Mouse (Mus musculus): Measurements from ENCODE around the gene Apol8.

The Apol8 gene

GRCm38 (mm10) chr15:77785807-77786206 lies 29.0 kb upstream of the Apol8 start:
- no peak for DNase-seq (ENCODE audit: low read depth)

- no peak for DNase-seq (ENCODE audit: low read depth)
Measured at GRCm38 (mm10) chr15:77784039-77784824, 27.4 kb upstream of the Apol8 start.

- DNase-seq (ENCODE audit: low read depth), result peak; percentile 87
Measured at GRCm38 (mm10) chr15:77782449-77783014, 25.7 kb upstream of the Apol8 start.

GRCm38 (mm10) chr15:77775186-77775963 lies 18.6 kb upstream of the Apol8 start:
- DNase-seq (ENCODE audit: low read depth), result peak; percentile 89

GRCm38 (mm10) chr15:77774303-77774702 lies 17.5 kb upstream of the Apol8 start:
- no peak for DNase-seq (ENCODE audit: low read depth)

- no peak for DNase-seq (ENCODE audit: low read depth)
Measured at GRCm38 (mm10) chr15:77773099-77773915, 16.5 kb upstream of the Apol8 start.

- DNase-seq (ENCODE audit: low read depth), result no peak
Measured at GRCm38 (mm10) chr15:77770942-77771341, 14.1 kb upstream of the Apol8 start.

- DNase-seq (ENCODE audit: low read depth), result no peak
Measured at GRCm38 (mm10) chr15:77770341-77770740, 13.5 kb upstream of the Apol8 start.

- DNase-seq (ENCODE audit: low read depth), result no peak
Measured at GRCm38 (mm10) chr15:77766981-77767380, 10.2 kb upstream of the Apol8 start.

GRCm38 (mm10) chr15:77765484-77766093 lies 8.8 kb upstream of the Apol8 start:
- DNase-seq (ENCODE audit: low read depth), result no peak

- DNase-seq (ENCODE audit: low read depth), result no peak
Measured at GRCm38 (mm10) chr15:77764391-77765006, 7.7 kb upstream of the Apol8 start.

- no peak for DNase-seq (ENCODE audit: low read depth)
Measured at GRCm38 (mm10) chr15:77763702-77764101, 6.9 kb upstream of the Apol8 start.

- no peak for DNase-seq (ENCODE audit: low read depth)
Measured at GRCm38 (mm10) chr15:77763050-77763449, 6.2 kb upstream of the Apol8 start.

GRCm38 (mm10) chr15:77761561-77762380 lies 5.0 kb upstream of the Apol8 start:
- DNase-seq (ENCODE audit: low read depth), result peak; percentile 72

GRCm38 (mm10) chr15:77761083-77761482 lies 4.3 kb upstream of the Apol8 start:
- no peak for DNase-seq (ENCODE audit: low read depth)

- DNase-seq (ENCODE audit: low read depth), result no peak
Measured at GRCm38 (mm10) chr15:77760037-77760436, 3.2 kb upstream of the Apol8 start.

GRCm38 (mm10) chr15:77757586-77758226 lies 903 bp upstream of the Apol8 start:
- peak; percentile 33 for DNase-seq (ENCODE audit: low read depth)

GRCm38 (mm10) chr15:77756081-77756480 lies 722 bp downstream of the Apol8 start:
- no peak for DNase-seq (ENCODE audit: low read depth)

GRCm38 (mm10) chr15:77755132-77755531 lies 1.7 kb downstream of the Apol8 start:
- DNase-seq (ENCODE audit: low read depth), result no peak

- no peak for DNase-seq (ENCODE audit: low read depth)
Measured at GRCm38 (mm10) chr15:77752443-77752842, 4.4 kb downstream of the Apol8 start.

Data from NIH3T3 (cell line).